Mouse (Mus musculus): ENCODE data around the gene Tsc22d1. TPM values are rescaled to one million over a fixed set of nuclear protein-coding genes. Genes with fewer than 3 reads are reported as not detected.

Gene Tsc22d1
- total and polyA plus RNA-seq, 3 experiments, result 0.25 to 1.3 (median 0.69) TPM

DNA sequence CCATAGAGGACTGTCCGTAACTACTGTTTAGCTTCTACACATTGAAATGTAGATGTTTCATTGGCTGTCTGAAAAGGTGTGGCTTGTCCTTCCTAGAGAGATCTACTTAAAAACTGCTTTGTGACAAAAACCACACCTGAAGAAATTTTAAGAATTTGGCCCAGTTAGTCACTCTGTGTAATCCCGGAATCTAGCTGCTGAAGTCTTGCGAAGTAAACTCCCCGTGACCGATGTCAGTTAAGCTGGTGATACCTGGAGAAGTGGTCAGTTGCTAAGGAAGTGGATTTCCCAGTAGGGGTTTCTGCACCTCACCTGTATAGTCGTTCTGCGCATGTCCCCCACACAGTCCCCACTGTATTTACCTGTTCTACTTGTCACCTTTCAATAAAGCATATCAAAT, 92.6 kb downstream of the Tsc22d1 start:
- no peak for DNase-seq (ENCODE audit: extremely low read depth)
- Histone ChIP-seq H3K27ac (ENCODE audit: insufficient read depth, low read depth) (no peak overlapping the region), H3K4me1 (ENCODE audit: control insufficient read depth in 1 of 2, insufficient read depth in 2 of 2) (peaks cover 0 to 9% of the 10 kb centered on the region in 2 experiments; a peak in 2 of 4 replicates), H3K9me3 (replicated peaks; ENCODE audit: low read length) (no peaks in the 10 kb centered on the region), H3K4me2 (ENCODE audit: insufficient read depth, low read depth, poor library complexity, severe bottlenecking) (no peak overlapping the region), H3K4me3 (replicated peaks in 1 of 3; ENCODE audit: low read depth in 2 of 3, low read length in 2 of 3, poor library complexity in 1 of 3) (no peak overlapping the region), H3K36me3 (replicated peaks in 1 of 2; ENCODE audit: control insufficient read depth in 1 of 2, insufficient read depth in 1 of 2, low read length in 1 of 2) (no peaks in the 10 kb centered on the region), H3K27me3 (replicated peaks) (peaks cover 6% of the 10 kb centered on the region), H3K9ac (ENCODE audit: insufficient read depth, low read depth) (no peak overlapping the region), H3K79me2 (replicated peaks; ENCODE audit: control insufficient read depth, extremely low read depth, insufficient read depth, poor library complexity, severe bottlenecking) (no peaks in the 10 kb centered on the region)
- dilution Hi-C loops (cut with MboI; ENCODE audit: extremely low pct_ligation_motif_present, extremely low pct_unique_long_range_greater_than_20kb, low sequenced_read_pairs), result no loop called here
- TF ChIP-seq TBP (conservative IDR thresholded peaks at IDR 0.05; ENCODE audit: low read depth, low read length) (no peak), POLR2A (IDR thresholded peaks at IDR 0.05; ENCODE audit: low read depth, low read length) (no peak), ZNF384 (IDR thresholded peaks at IDR 0.05; ENCODE audit: low read depth, low read length) (no peak), USF1 (IDR thresholded peaks at IDR 0.05; ENCODE audit: low read depth, low read length) (no peak), E2F4 (IDR thresholded peaks at IDR 0.05; ENCODE audit: insufficient replicate concordance, low read depth, low read length) (no peak), MYC (IDR thresholded peaks at IDR 0.05; ENCODE audit: low read depth, low read length) (no peak), EP300 (IDR thresholded peaks at IDR 0.05; ENCODE audit: low read length) (no peak), TCF12 (IDR thresholded peaks at IDR 0.05; ENCODE audit: low read depth, low read length) (no peak), KAT2A (IDR thresholded peaks at IDR 0.05; ENCODE audit: insufficient replicate concordance, low read length) (no peak), BHLHE40 (IDR thresholded peaks at IDR 0.05; ENCODE audit: low read depth, low read length) (no peak), MXI1 (IDR thresholded peaks at IDR 0.05; ENCODE audit: low read depth, low read length) (no peak)
- in situ Hi-C loops (cut with MboI; ENCODE audit: low pct_ligation_motif_present, low pct_unique_long_range_greater_than_20kb, low sequenced_read_pairs), result loop anchor here (10.0 kb wide), 2 partner anchors 367 to 497 kb away; no protein-coding TSS in a partner anchor

DNA sequence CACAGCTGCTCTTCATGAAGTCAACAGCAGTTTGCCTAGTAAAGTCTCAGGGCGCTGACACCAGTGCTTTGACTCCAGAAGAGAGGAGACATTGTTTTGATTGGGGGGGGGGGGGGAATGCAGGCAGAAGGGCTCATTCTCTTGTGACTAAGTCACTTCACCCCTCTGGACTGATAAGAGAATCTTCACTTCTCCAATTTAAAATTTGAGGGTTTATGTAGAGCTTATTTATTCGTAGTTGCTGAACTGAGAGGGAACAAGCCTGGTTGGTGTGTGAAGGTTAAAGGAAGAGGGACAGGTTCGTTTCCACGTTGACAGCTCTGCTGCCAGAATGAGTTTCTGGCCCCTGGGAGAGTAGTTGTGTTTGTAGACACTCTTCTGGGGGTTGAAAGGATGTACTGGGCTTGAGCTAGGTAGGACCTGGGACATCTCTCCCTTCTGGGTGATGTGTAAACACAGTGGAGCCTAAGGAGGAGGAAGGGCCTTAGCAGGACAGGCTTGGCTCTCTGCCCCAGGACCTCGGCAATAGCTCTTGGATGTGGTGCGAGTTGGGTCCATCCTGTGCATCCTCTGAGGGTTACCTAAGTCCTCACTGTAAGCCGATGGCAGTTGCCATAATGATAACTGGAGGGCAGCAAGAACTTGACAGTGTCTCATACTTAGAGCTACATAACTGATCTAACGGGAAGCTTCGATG, 93.2 kb downstream of the Tsc22d1 start:
- H3K27ac ChIP-seq (ENCODE audit: insufficient read depth, low read depth), result no peak overlapping the region
- H3K4me1 ChIP-seq (ENCODE audit: control insufficient read depth in 1 of 2, insufficient read depth in 2 of 2), result peaks cover 0 to 9% of the 10 kb centered on the region in 2 experiments; a peak in 2 of 4 replicates
- H3K36me3 ChIP-seq (replicated peaks in 1 of 2; ENCODE audit: control insufficient read depth in 1 of 2, insufficient read depth in 1 of 2, low read length in 1 of 2), result no peaks in the 10 kb centered on the region
- H3K79me2 ChIP-seq (replicated peaks; ENCODE audit: control insufficient read depth, extremely low read depth, insufficient read depth, poor library complexity, severe bottlenecking), result no peaks in the 10 kb centered on the region
- peaks cover 6% of the 10 kb centered on the region for H3K27me3 ChIP-seq (replicated peaks)
- DNase-seq (ENCODE audit: extremely low read depth), result no peak
- no peak overlapping the region for H3K9ac ChIP-seq (ENCODE audit: insufficient read depth, low read depth)
- H3K4me3 ChIP-seq (replicated peaks in 1 of 3; ENCODE audit: low read depth in 2 of 3, low read length in 2 of 3, poor library complexity in 1 of 3), result no peak overlapping the region
- H3K9me3 ChIP-seq (replicated peaks; ENCODE audit: low read length), result no peaks in the 10 kb centered on the region
- dilution Hi-C loops (cut with MboI; ENCODE audit: extremely low pct_ligation_motif_present, extremely low pct_unique_long_range_greater_than_20kb, low sequenced_read_pairs), result no loop called here
- H3K4me2 ChIP-seq (ENCODE audit: insufficient read depth, low read depth, poor library complexity, severe bottlenecking), result no peak overlapping the region
- in situ Hi-C loops (cut with MboI; ENCODE audit: low pct_ligation_motif_present, low pct_unique_long_range_greater_than_20kb, low sequenced_read_pairs), result loop anchor here (10.0 kb wide), 2 partner anchors 367 to 497 kb away; no protein-coding TSS in a partner anchor
- TF ChIP-seq TBP (conservative IDR thresholded peaks at IDR 0.05; ENCODE audit: low read depth, low read length) (no peak), MEF2A (IDR thresholded peaks at IDR 0.05; ENCODE audit: borderline replicate concordance, low read depth, low read length) (no peak), ZMIZ1 (IDR thresholded peaks at IDR 0.05; ENCODE audit: low read depth, low read length) (no peak), RCOR1 (conservative IDR thresholded peaks at IDR 0.05; ENCODE audit: low read depth, low read length) (no peak), ETS1 (conservative IDR thresholded peaks at IDR 0.05; ENCODE audit: low read depth, low read length) (no peak), POLR2AphosphoS2 (IDR thresholded peaks at IDR 0.05; ENCODE audit: low read depth, low read length) (no peak), E2F4 (IDR thresholded peaks at IDR 0.05; ENCODE audit: insufficient replicate concordance, low read depth, low read length) (no peak), IRF4 (IDR thresholded peaks at IDR 0.05; ENCODE audit: low read depth, low read length) (no peak), ELF1 (IDR thresholded peaks at IDR 0.05; ENCODE audit: low read depth, low read length) (no peak), SMC3 (IDR thresholded peaks at IDR 0.05; ENCODE audit: low read depth, low read length) (no peak), USF1 (IDR thresholded peaks at IDR 0.05; ENCODE audit: low read depth, low read length) (no peak), CHD2 (IDR thresholded peaks at IDR 0.05; ENCODE audit: low read length) (no peak), ZC3H11A (IDR thresholded peaks at IDR 0.05; ENCODE audit: low read depth, low read length) (no peak), ZNF384 (IDR thresholded peaks at IDR 0.05; ENCODE audit: low read depth, low read length) (no peak), ZKSCAN1 (IDR thresholded peaks at IDR 0.05; ENCODE audit: borderline replicate concordance, low read depth, low read length) (no peak)
